9 mouse cellular contexts compared by ENCODE assay signal in the genomic region with DNA sequence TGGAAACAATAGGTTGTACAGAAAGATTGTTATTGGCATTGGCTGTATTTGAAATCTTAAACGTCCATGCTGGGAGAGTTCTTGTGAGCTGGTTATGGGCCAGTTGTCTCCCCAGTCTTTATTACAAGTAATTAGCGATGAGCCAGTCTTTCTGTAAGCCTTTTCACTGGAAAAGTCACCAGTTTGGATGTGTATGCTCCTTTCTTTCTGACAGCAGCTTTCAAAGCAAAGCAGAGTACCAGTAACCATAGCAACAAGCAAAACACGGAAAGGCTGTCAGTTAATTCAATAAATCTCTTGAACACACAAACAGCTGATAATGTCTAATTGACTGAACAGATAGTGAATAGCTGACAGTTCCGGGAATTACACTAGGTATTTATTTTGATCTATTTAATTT.
DNase-seq lines count a peak whose midpoint lies in the region; ATAC-seq and TF ChIP-seq lines count a peak whose summit lies in the region.
"Had no signal": no experiment of that assay in that cellular context is flagged by ENCODE, and none has a peak within 500 bp of the region (broad histone marks: within the 10 kb centered on the region; RNA-seq: fewer than 3 reads in every experiment).

No protein-coding gene starts in this region.

- no peak for ATAC-seq in kidney, postnatal 0 days (replicated peaks; ENCODE audit: low FRiP score, low read depth)
- ATAC-seq in kidney, embryonic 15.5 days (replicated peaks; ENCODE audit: low FRiP score) = no peak
- ATAC-seq in embryonic facial prominence, embryonic 14.5 days (ENCODE audit: low read depth) = peak; percentile 32; the same call in 1 of the 2 replicates
- peak; percentile 88 for ATAC-seq in hindbrain, embryonic 16.5 days
- ATAC-seq in neural tube, embryonic 12.5 days (ENCODE audit: low FRiP score, low read depth) = peak; percentile 89
- no peak for ATAC-seq in activated CD4-positive, CD25-positive, alpha-beta regulatory T cell, adult 4 months

- no peaks in the 10 kb centered on the region for H3K9me3 ChIP-seq in kidney, postnatal 0 days (replicated peaks; ENCODE audit: low read length)
- H3K9me3 ChIP-seq in kidney, embryonic 15.5 days (replicated peaks) = no peaks in the 10 kb centered on the region
- H3K9me3 ChIP-seq in embryonic facial prominence, embryonic 14.5 days (ENCODE audit: control insufficient read depth, low read length) = no peaks in the 10 kb centered on the region
- no peaks in the 10 kb centered on the region for H3K9me3 ChIP-seq in hindbrain, embryonic 16.5 days (ENCODE audit: control insufficient read depth, low read length)
- no peaks in the 10 kb centered on the region for H3K9me3 ChIP-seq in neural tube, embryonic 12.5 days

- no peak overlapping the region for H3K9ac ChIP-seq in kidney, postnatal 0 days (ENCODE audit: low read depth, low read length)
- no peak overlapping the region for H3K9ac ChIP-seq in kidney, embryonic 15.5 days
- no peak overlapping the region for H3K9ac ChIP-seq in embryonic facial prominence, embryonic 14.5 days (ENCODE audit: low read depth, low read length)
- H3K9ac ChIP-seq in hindbrain, embryonic 16.5 days (ENCODE audit: low read depth, low read length) = no peak overlapping the region
- no peak overlapping the region for H3K9ac ChIP-seq in neural tube, embryonic 12.5 days

- H3K36me3 ChIP-seq in kidney, postnatal 0 days (ENCODE audit: insufficient read depth, low read length) = no peaks in the 10 kb centered on the region
- no peaks in the 10 kb centered on the region for H3K36me3 ChIP-seq in kidney, embryonic 15.5 days
- H3K36me3 ChIP-seq in embryonic facial prominence, embryonic 14.5 days (ENCODE audit: control insufficient read depth, insufficient read depth, low read length) = no peaks in the 10 kb centered on the region
- no peaks in the 10 kb centered on the region for H3K36me3 ChIP-seq in hindbrain, embryonic 16.5 days (ENCODE audit: control insufficient read depth, insufficient read depth, low read length)
- H3K36me3 ChIP-seq in neural tube, embryonic 12.5 days = no peaks in the 10 kb centered on the region

- H3K27me3 ChIP-seq in kidney, postnatal 0 days (ENCODE audit: insufficient read depth, low read length) = no peaks in the 10 kb centered on the region
- no peaks in the 10 kb centered on the region for H3K27me3 ChIP-seq in kidney, embryonic 15.5 days
- no peaks in the 10 kb centered on the region for H3K27me3 ChIP-seq in embryonic facial prominence, embryonic 14.5 days (replicated peaks; ENCODE audit: control insufficient read depth, insufficient read depth, low read length)
- H3K27me3 ChIP-seq in hindbrain, embryonic 16.5 days (replicated peaks; ENCODE audit: control insufficient read depth, insufficient read depth, low read length) = no peaks in the 10 kb centered on the region
- no peaks in the 10 kb centered on the region for H3K27me3 ChIP-seq in neural tube, embryonic 12.5 days (replicated peaks)

- peak; percentile 32 for DNase-seq in kidney, postnatal 0 days (ENCODE audit: low spot score)
- peak; percentile 70 for DNase-seq in embryonic facial prominence, embryonic 14.5 days (ENCODE audit: low spot score)
- DNase-seq in lung, postnatal 10 days = no peak
- no peak for DNase-seq in thymus, postnatal 10 days (ENCODE audit: low spot score in 2 of 2)
- DNase-seq: adrenal gland, postnatal 36 days had no signal

- H3K4me3 ChIP-seq in kidney, postnatal 0 days (replicated peaks; ENCODE audit: low read depth, low read length) = no peak overlapping the region
- no peak overlapping the region for H3K4me3 ChIP-seq in kidney, embryonic 15.5 days (replicated peaks)
- H3K4me3 ChIP-seq in embryonic facial prominence, embryonic 14.5 days (ENCODE audit: low read depth, low read length) = no peak overlapping the region
- no peak overlapping the region for H3K4me3 ChIP-seq in hindbrain, embryonic 16.5 days (ENCODE audit: low read length)
- H3K4me3 ChIP-seq in neural tube, embryonic 12.5 days = no peak overlapping the region

- no peak for TF ChIP-seq CTCF in kidney, postnatal 0 days (IDR thresholded peaks at IDR 0.05; ENCODE audit: low read depth)

- H3K4me2 ChIP-seq in kidney, postnatal 0 days (ENCODE audit: low read length) = no peak overlapping the region
- no peak overlapping the region for H3K4me2 ChIP-seq in kidney, embryonic 15.5 days
- H3K4me2 ChIP-seq in embryonic facial prominence, embryonic 14.5 days (ENCODE audit: low read depth, low read length) = no peak overlapping the region
- no peak overlapping the region; the same call in 1 of the 2 replicates for H3K4me2 ChIP-seq in hindbrain, embryonic 16.5 days (ENCODE audit: low read length)
- no peak overlapping the region for H3K4me2 ChIP-seq in neural tube, embryonic 12.5 days (replicated peaks)

- no peaks in the 10 kb centered on the region for H3K4me1 ChIP-seq in kidney, postnatal 0 days (replicated peaks; ENCODE audit: insufficient read depth, low read length)
- H3K4me1 ChIP-seq in kidney, embryonic 15.5 days = 0 out of 2 replicates have a peak, but pooled peaks cover 2% of the 10 kb centered on the region
- H3K4me1 ChIP-seq in embryonic facial prominence, embryonic 14.5 days (ENCODE audit: control insufficient read depth, insufficient read depth, low read length) = peaks cover 33% of the 10 kb centered on the region
- H3K4me1 ChIP-seq in hindbrain, embryonic 16.5 days (ENCODE audit: control insufficient read depth, insufficient read depth, low read depth, low read length) = peaks cover 5% of the 10 kb centered on the region; the same call in 1 of the 2 replicates
- H3K4me1 ChIP-seq in neural tube, embryonic 12.5 days = no peaks in the 10 kb centered on the region

- no peak overlapping the region for H3K27ac ChIP-seq in kidney, postnatal 0 days
- no peak overlapping the region for H3K27ac ChIP-seq in kidney, embryonic 15.5 days
- peak overlapping the region; percentile 59; the same call in 1 of the 2 replicates for H3K27ac ChIP-seq in embryonic facial prominence, embryonic 14.5 days (replicated peaks; ENCODE audit: low read depth, low read length)
- peak overlapping the region; percentile 68 for H3K27ac ChIP-seq in hindbrain, embryonic 16.5 days (ENCODE audit: low read depth, low read length)
- H3K27ac ChIP-seq in neural tube, embryonic 12.5 days = no peak overlapping the region

- WGBS in kidney, postnatal 0 days = 64% methylated on average over 4 of the region's 4 CpGs
- WGBS in kidney, embryonic 15.5 days = 63% methylated on average over 4 of the region's 4 CpGs
- 50% methylated on average over 4 of the region's 4 CpGs for whole genome bisulfite sequencing in embryonic facial prominence, embryonic 14.5 days
- 17% methylated on average over 4 of the region's 4 CpGs for WGBS in hindbrain, embryonic 16.5 days
- 24% methylated on average over 4 of the region's 4 CpGs for WGBS in neural tube, embryonic 12.5 days

Comparison
In these comparisons a context has a peak if more than half of its experiments do, and no peak if none do; other contexts are left out.
1. ATAC-seq: peak in embryonic facial prominence, embryonic 14.5 days (single experiment), hindbrain, embryonic 16.5 days (single experiment) and neural tube, embryonic 12.5 days (single experiment); none in kidney, postnatal 0 days (single experiment), kidney, embryonic 15.5 days (single experiment) and activated CD4-positive, CD25-positive, alpha-beta regulatory T cell, adult 4 months (single experiment).
2. DNase-seq: peak in kidney, postnatal 0 days (single experiment) and embryonic facial prominence, embryonic 14.5 days (single experiment); none in lung, postnatal 10 days (single experiment) and thymus, postnatal 10 days (0 of 2).
3. H3K27ac ChIP-seq: peak in embryonic facial prominence, embryonic 14.5 days (single experiment) and hindbrain, embryonic 16.5 days (single experiment); none in kidney, postnatal 0 days (single experiment), kidney, embryonic 15.5 days (single experiment) and neural tube, embryonic 12.5 days (single experiment).